Mouse (Mus musculus) embryonic facial prominence, embryonic 14.5 days (tissue): ENCODE data around the gene Rap1a. TPM values are rescaled to one million over a fixed set of nuclear protein-coding genes. Genes with fewer than 3 reads are reported as not detected.
A peak's percentile ranks its signal among the peaks of the same experiment; 100 is the strongest.

ENCODE experiments used
- ATAC-seq: fragments of 200-750 bp; cut with Nextera tagmentation; 2 replicates; pipeline ENCODE4 v1.8.0; 2017; ENCODE audit warnings: low read depth, moderate number of reproducible peaks, moderate TSS enrichment
- DNase-seq: peaks from one replicate; pipeline ENCODE4 v3.0.0-alpha.2; 2015; ENCODE audit warnings: low spot score
- H3K27ac ChIP-seq: fragments of 300-500 bp; sonication (generic); replicated peaks from 2 replicates; pipeline ENCODE4 v1.5.1; 2014; ENCODE audit warnings: low read depth, mild to moderate bottlenecking, low read length, moderate library complexity
- H3K27me3 ChIP-seq: fragments of 300-500 bp; sonication (generic); replicated peaks from 2 replicates; pipeline ENCODE4 v1.6.1; 2014; ENCODE audit warnings: low read length; ENCODE audit not compliant: control insufficient read depth, insufficient read depth
- H3K36me3 ChIP-seq: fragments of 300-500 bp; sonication (generic); 2 replicates; pipeline ENCODE4 v1.6.1; 2014; ENCODE audit warnings: low read length, mixed read lengths; ENCODE audit not compliant: control insufficient read depth, insufficient read depth
- H3K4me1 ChIP-seq: fragments of 300-500 bp; sonication (generic); 2 replicates; pipeline ENCODE4 v1.6.1; 2014; ENCODE audit warnings: antibody characterized with exemption, low read length; ENCODE audit not compliant: control insufficient read depth, insufficient read depth
- H3K4me2 ChIP-seq: fragments of 300-500 bp; sonication (generic); 2 replicates; pipeline ENCODE4 v1.6.1; 2014; ENCODE audit warnings: low read depth, mild to moderate bottlenecking, low read length, moderate library complexity, mixed read lengths
- H3K4me3 ChIP-seq: fragments of 300-500 bp; sonication (generic); 2 replicates; pipeline ENCODE4 v1.5.1; 2014; ENCODE audit warnings: low read depth, mild to moderate bottlenecking, low read length
- H3K9ac ChIP-seq: fragments of 300-500 bp; sonication (generic); 2 replicates; pipeline ENCODE4 v1.6.1; 2014; ENCODE audit warnings: low read depth, mild to moderate bottlenecking, low read length, moderate library complexity, mixed read lengths
- H3K9me3 ChIP-seq: fragments of 300-500 bp; sonication (generic); 2 replicates; pipeline ENCODE4 v1.6.1; 2016; ENCODE audit warnings: low read length; ENCODE audit not compliant: control insufficient read depth
- whole genome bisulfite sequencing: fragments of 180-500 bp; shearing (Covaris S2); extraction: QIAGEN DNeasy Blood & Tissue Kit; methylation state at CpG from one replicate; pipeline ENCODE4 v1.1.7; 2014; 5-methylcytosine and 5-hydroxymethylcytosine counted together
- polyA plus RNA-seq: library from polyadenylated mRNA; unstranded; fragments of >200 nt; fragmentation: Nextera tagmentation; extraction: Ambion mirVana; gene quantifications from 2 replicates; pipeline ENCODE4 v1.2.1, GENCODE M21; 2014

Rap1a gene
- polyA plus RNA-seq, 1 experiment from 2014 or later = 92.9 TPM

DNA sequence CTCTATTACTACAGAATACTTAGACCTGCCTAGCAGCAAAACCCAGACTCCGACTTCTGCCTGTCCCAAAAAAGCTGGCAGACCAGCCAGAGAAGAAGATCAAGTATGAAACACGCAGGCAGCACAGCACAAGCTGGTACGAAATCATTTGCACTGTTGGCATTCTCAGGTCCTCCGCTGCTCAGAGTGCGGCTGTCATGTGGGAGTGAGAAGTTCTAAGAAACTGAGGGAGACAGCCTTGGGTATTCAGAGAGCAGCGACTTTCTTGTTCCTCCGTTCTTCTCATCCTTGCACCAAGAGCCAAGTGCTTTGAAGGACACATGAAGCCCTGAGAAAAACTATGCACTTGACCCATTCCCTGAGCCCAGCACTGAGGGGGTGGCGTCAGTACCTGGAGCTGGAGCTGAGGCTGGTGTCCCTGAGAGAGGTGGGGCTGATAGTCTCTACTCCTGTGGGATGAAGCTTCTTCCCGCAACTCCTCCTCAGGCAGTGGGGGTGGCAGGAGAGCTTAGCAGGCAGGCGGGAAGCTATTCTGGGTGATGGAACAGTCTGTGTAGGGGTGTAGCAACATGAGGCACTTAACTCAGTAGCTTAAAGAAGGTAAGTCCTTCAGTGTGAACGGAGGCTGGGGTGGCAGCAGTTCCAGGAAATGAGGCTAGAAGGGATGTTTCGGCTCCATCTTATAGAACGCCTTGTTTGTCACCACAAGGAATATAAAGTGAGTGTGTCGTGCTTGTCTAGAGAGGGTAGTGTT is 107.6 kb downstream of the Rap1a start:
- 69% methylated on average over 14 of the region's 14 CpGs for WGBS
- ATAC-seq (no peak), DNase-seq (no peak)
- no peak overlapping the region for H3K4me2 ChIP-seq
- H3K27ac ChIP-seq = no peak overlapping the region
- no peak overlapping the region for H3K9ac ChIP-seq
- no peak overlapping the region for H3K4me3 ChIP-seq
- no peaks in the 10 kb centered on the region for H3K36me3 ChIP-seq
- H3K4me1 ChIP-seq = peaks cover 9% of the 10 kb centered on the region; the same call in 1 of the 2 replicates
- H3K9me3 ChIP-seq = no peaks in the 10 kb centered on the region
- peaks cover 6% of the 10 kb centered on the region; the same call in 1 of the 2 replicates for H3K27me3 ChIP-seq

DNA sequence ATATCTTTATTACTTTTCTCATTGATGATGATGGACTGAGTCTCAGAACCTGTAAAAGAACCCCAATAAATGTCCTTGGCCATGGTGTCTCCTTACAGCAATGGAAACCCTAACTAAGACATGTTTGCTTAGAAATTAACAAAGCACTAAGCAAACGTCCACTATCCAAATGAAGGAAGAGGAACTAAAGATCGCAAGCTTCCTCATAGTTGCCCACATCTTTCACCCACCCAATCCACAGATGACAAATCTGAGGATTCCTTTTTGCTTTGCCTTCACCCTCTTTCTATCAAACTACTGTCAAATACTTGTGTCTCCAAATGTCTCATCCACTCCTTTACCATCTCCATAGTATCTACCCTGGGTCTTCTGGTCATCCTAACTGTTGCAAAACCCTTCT is 112.6 kb downstream of the Rap1a start:
- Histone ChIP-seq H3K4me1 (peaks cover 8% of the 10 kb centered on the region), H3K27me3 (no peaks in the 10 kb centered on the region), H3K4me2 (peak overlapping the region; percentile 83; the same call in 1 of the 2 replicates), H3K36me3 (peaks cover 10% of the 10 kb centered on the region), H3K9ac (no peak overlapping the region), H3K4me3 (no peak overlapping the region), H3K27ac (no peak overlapping the region), H3K9me3 (no peaks in the 10 kb centered on the region)
- ATAC-seq (no peak), DNase-seq (no peak)
- WGBS = 83% methylated on average over 2 of the region's 2 CpGs

DNA sequence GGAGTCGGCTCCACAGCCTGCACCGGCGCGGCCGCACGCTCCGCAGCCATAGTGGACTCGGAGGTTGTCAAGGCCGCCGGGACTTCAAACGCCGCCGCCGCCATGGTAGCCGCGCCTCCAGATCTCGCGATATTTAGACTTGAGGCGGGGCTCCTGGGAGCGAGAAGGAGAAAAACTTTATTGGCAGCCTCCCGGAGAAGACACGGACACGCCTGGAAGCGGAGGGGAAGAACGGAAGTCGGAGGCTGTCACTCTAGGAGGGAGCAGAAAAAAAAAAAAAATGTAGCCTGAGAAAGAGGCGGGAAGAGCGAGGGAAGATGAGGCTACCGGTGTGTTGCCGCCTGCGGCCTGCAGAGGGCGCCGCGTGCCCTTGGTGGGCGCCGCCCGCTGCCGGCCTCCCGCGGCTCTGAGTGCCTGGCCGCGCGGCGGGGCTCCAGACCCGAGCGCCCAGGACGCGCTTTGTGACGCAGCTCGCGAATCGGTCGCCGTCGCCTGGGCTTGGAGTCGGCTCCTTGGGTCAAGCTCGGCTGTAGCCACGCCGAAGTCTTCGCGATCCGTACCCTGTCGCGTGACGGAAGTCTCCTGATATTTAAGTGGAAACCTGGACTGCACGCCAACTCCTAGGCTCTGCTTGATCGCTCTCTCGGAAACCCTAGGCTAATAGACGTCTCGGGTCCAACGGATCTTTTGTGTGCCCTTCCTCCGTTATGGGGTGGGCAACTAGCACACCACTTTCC is 113.6 kb downstream of the Rap1a start, which contains the start of gene Ddx20:
Gene Ddx20, minus strand, starts transcription at position 251 of the 737 bp plus-strand sequence.
- Histone ChIP-seq H3K27ac (peak within 1 kb of the TSS; percentile 86), H3K36me3 (peaks cover 21% of the 10 kb centered on the region), H3K4me3 (peak within 1 kb of the TSS; percentile 100), H3K9me3 (no peaks in the 10 kb centered on the region), H3K4me1 (peaks cover 8% of the 10 kb centered on the region), H3K9ac (peak within 1 kb of the TSS; percentile 96), H3K27me3 (no peaks in the 10 kb centered on the region), H3K4me2 (peak within 1 kb of the TSS; percentile 83)
- 0% methylated on average over 50 of the region's 72 CpGs for WGBS
- ATAC-seq (peak; percentile 98), DNase-seq (peak; percentile 99)

DNA sequence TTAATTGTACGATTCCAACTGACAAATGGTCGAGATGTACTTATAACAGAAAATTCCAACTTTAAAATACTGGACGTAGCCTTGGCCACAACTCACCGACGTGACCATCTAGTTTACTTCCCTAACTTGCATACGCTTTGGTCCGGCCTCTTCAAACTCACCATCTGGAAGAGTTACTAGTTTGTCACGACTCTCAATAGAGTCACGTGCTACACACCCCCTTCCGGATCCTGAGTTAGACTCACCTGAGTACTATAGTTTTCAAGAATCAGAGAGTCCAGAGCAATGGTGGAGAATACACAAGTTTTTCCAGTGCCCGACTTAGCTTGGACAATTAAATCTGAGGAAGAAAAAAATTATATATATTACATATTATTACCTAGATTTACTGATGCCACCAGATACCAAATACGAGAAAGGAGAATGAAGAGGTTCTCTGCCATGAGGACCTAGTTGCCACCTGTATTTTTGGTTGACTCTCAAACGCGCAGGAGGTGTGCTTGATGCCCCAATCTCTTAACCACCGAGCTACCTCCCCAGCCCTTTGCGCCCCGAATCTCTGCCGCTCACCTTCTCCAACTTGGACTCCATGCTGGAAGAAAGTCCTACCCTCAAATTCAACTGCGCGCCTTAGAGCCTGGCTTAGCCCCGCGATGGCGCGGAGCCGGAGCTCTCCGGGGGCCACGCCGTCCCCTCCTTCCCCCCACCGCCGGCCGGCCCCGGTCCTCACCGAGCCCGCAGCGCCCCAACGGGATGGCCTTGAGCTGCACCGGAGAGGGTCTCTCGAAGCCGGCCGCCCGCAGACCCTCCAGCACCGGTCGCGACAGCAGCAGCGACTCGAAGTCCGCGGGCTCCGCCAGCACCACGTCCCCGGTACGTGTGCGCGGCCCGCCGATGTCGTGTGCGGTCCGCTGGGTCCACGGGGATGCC is 114.5 kb downstream of the Rap1a start:
- no peak for DNase-seq
- ATAC-seq = no peak
- peaks cover 26% of the 10 kb centered on the region for H3K36me3 ChIP-seq

DNA sequence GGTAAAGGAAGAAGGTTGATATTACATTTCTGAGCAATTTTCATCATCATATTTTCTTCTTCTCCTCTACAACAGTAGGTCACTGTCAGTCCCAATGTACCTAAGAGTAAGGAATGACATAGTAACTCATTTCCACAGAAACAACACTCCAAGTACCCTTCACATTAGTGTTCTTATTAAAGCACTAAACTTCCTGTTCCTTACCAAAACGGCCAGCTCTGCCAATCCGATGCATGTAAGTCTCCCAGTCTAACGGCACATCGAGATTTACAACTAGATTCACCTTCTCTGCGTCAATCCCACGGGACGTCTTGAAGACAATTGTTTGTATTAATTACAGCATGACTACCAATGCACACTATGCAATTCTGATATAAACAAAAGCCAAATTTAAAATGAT is 120.8 kb downstream of the Rap1a start:
- H3K4me1 ChIP-seq = no peaks in the 10 kb centered on the region
- DNase-seq = no peak
- H3K9ac ChIP-seq = no peak overlapping the region
- WGBS = 88% methylated on average over 7 of the region's 7 CpGs
- ATAC-seq = no peak
- no peaks in the 10 kb centered on the region for H3K9me3 ChIP-seq
- H3K27me3 ChIP-seq = no peaks in the 10 kb centered on the region
- H3K4me2 ChIP-seq = no peak overlapping the region
- H3K4me3 ChIP-seq = no peak overlapping the region
- peaks cover 68% of the 10 kb centered on the region for H3K36me3 ChIP-seq
- H3K27ac ChIP-seq = no peak overlapping the region

More for the DNA sequence above, 114.5 kb downstream of the Rap1a start:
- Histone ChIP-seq H3K27me3 (no peaks in the 10 kb centered on the region), H3K27ac (peak overlapping the region; percentile 77), H3K9me3 (no peaks in the 10 kb centered on the region), H3K4me2 (peak overlapping the region; percentile 83), H3K4me3 (peak overlapping the region; percentile 100), H3K4me1 (peaks cover 8% of the 10 kb centered on the region), H3K9ac (peak overlapping the region; percentile 96)
- WGBS = 9% methylated on average over 56 of the region's 60 CpGs

Other genes starting within 250 kb of the Rap1a start
- 27.6 and 31.5 TPM in 2 replicates for gene Ddx20, start 113.8 kb downstream of the Rap1a start, polyA plus RNA-seq
- gene Inka2, start 96.7 kb downstream of the Rap1a start, polyA plus RNA-seq = 2.5 and 2.8 TPM in 2 replicates
- gene Adora3, start 69.5 kb upstream of the Rap1a start, polyA plus RNA-seq = 1.4 and 3.0 TPM in 2 replicates
- 0.68 and 0.89 TPM in 2 replicates for gene Tmigd3, start 69.6 kb upstream of the Rap1a start, polyA plus RNA-seq
- 0.47 and 0.70 TPM in 2 replicates for gene I830077J02Rik, start 131.3 kb upstream of the Rap1a start, polyA plus RNA-seq
- gene Wdr77, start 158.0 kb upstream of the Rap1a start, polyA plus RNA-seq = 100 and 117 TPM in 2 replicates
- 468 and 483 TPM in 2 replicates for gene Atp5f1, start 158.8 kb upstream of the Rap1a start, polyA plus RNA-seq
- 0.75 and 1.2 TPM in 2 replicates for gene Ovgp1, start 172.4 kb upstream of the Rap1a start, polyA plus RNA-seq
- 5.2 and 13.1 TPM in 2 replicates for gene Pifo, start 213.3 kb upstream of the Rap1a start, polyA plus RNA-seq
- not detected in 2 replicates for gene Chil5, start 231.5 kb upstream of the Rap1a start, polyA plus RNA-seq